24 mouse cellular contexts compared by ENCODE assay signal in genomic region chr12:7192591-7192990, GRCm38 (mm10).
DNase-seq lines count a peak whose midpoint lies in the region; ATAC-seq and TF ChIP-seq lines count a peak whose summit lies in the region.
"Had no signal": no experiment of that assay in that cellular context is flagged by ENCODE, and none has a peak within 500 bp of the region (broad histone marks: within the 10 kb centered on the region; RNA-seq: fewer than 3 reads in every experiment).

No protein-coding gene starts in this region.

- TF ChIP-seq POLR2A in brain, embryonic 14.5 days (IDR thresholded peaks at IDR 0.05; ENCODE audit: borderline replicate concordance, extremely low read depth, insufficient read depth, insufficient read length, poor library complexity, severe bottlenecking) = no peak

- H3K4me2 ChIP-seq in forebrain, embryonic 13.5 days = no peak overlapping the region
- no peak overlapping the region for H3K4me2 ChIP-seq in forebrain, embryonic 11.5 days (ENCODE audit: low read depth, low read length, severe bottlenecking)
- H3K4me2 ChIP-seq in forebrain, embryonic 15.5 days (replicated peaks) = no peak overlapping the region
- no peak overlapping the region for H3K4me2 ChIP-seq in forebrain, postnatal 0 days (ENCODE audit: low read depth)
- H3K4me2 ChIP-seq: embryonic facial prominence, embryonic 13.5 days; embryonic facial prominence, embryonic 15.5 days had no signal

- H3K9ac ChIP-seq in forebrain, embryonic 13.5 days = no peak overlapping the region
- H3K9ac ChIP-seq in forebrain, embryonic 11.5 days (ENCODE audit: low read length) = no peak overlapping the region
- H3K9ac ChIP-seq in forebrain, embryonic 15.5 days (replicated peaks) = no peak overlapping the region
- H3K9ac ChIP-seq in forebrain, postnatal 0 days = no peak overlapping the region
- H3K9ac ChIP-seq: embryonic facial prominence, embryonic 13.5 days; embryonic facial prominence, embryonic 15.5 days had no signal

- no peaks in the 10 kb centered on the region for H3K9me3 ChIP-seq in forebrain, embryonic 13.5 days (replicated peaks)
- no peaks in the 10 kb centered on the region for H3K9me3 ChIP-seq in forebrain, embryonic 11.5 days (ENCODE audit: control insufficient read depth, low read length)
- H3K9me3 ChIP-seq in forebrain, embryonic 15.5 days = no peaks in the 10 kb centered on the region
- H3K9me3 ChIP-seq in forebrain, postnatal 0 days (ENCODE audit: low read length) = no peaks in the 10 kb centered on the region
- H3K9me3 ChIP-seq: embryonic facial prominence, embryonic 13.5 days; embryonic facial prominence, embryonic 15.5 days had no signal

- peak; percentile 59; the same call in 1 of the 2 replicates for ATAC-seq in forebrain, embryonic 13.5 days
- no peak for ATAC-seq in forebrain, embryonic 11.5 days (replicated peaks; ENCODE audit: low FRiP score)
- ATAC-seq in forebrain, embryonic 15.5 days (replicated peaks) = peak; percentile 61
- ATAC-seq in forebrain, postnatal 0 days = no peak
- ATAC-seq: activated CD4-positive, CD25-positive, alpha-beta regulatory T cell, adult 4 months; CD4-positive, CD25-positive, alpha-beta regulatory T cell, adult 4 months; Patski had no signal

- no peak overlapping the region for H3K4me3 ChIP-seq in forebrain, embryonic 13.5 days
- no peak overlapping the region for H3K4me3 ChIP-seq in forebrain, embryonic 11.5 days (ENCODE audit: low read depth, low read length)
- H3K4me3 ChIP-seq in forebrain, embryonic 15.5 days = no peak overlapping the region
- no peak overlapping the region for H3K4me3 ChIP-seq in forebrain, postnatal 0 days (ENCODE audit: low read depth, low read length)
- H3K4me3 ChIP-seq: embryonic facial prominence, embryonic 13.5 days; embryonic facial prominence, embryonic 15.5 days; erythroblast, embryonic 14.5 days had no signal

- no peaks in the 10 kb centered on the region for H3K27me3 ChIP-seq in forebrain, embryonic 13.5 days
- no peaks in the 10 kb centered on the region for H3K27me3 ChIP-seq in forebrain, embryonic 11.5 days (ENCODE audit: control insufficient read depth, insufficient read depth, low read length)
- no peaks in the 10 kb centered on the region for H3K27me3 ChIP-seq in forebrain, embryonic 15.5 days
- no peaks in the 10 kb centered on the region for H3K27me3 ChIP-seq in forebrain, postnatal 0 days (ENCODE audit: insufficient read depth, low read length)
- H3K27me3 ChIP-seq: CH12.LX; embryonic facial prominence, embryonic 13.5 days; embryonic facial prominence, embryonic 15.5 days; Patski had no signal

- no peak for TF ChIP-seq CTCF in forebrain, postnatal 0 days (IDR thresholded peaks at IDR 0.05; ENCODE audit: low read depth)
- no peak for TF ChIP-seq CTCF in brain, embryonic 14.5 days (IDR thresholded peaks at IDR 0.05; ENCODE audit: borderline replicate concordance, extremely low read depth, insufficient read depth, insufficient read length)

- no peak for DNase-seq in forebrain, embryonic 11.5 days (ENCODE audit: low spot score)
- DNase-seq in forebrain, postnatal 0 days = no peak
- peak; percentile 42 for DNase-seq in brain, embryonic 14.5 days (ENCODE audit: low read depth)
- DNase-seq: adrenal gland, adult 8-10 months; adrenal gland, postnatal 14 days; adrenal gland, postnatal 36 days; B cell, adult 2 months; cerebellum, adult 11 months; cerebellum, adult 18-20 months; cerebellum, adult 8-10 months; cerebellum, adult 9-11 months; cerebellum, postnatal 14 days; cerebellum, postnatal 36 days; embryo, embryonic 11 days had no signal

- no peaks in the 10 kb centered on the region for H3K4me1 ChIP-seq in forebrain, embryonic 13.5 days
- no peaks in the 10 kb centered on the region for H3K4me1 ChIP-seq in forebrain, embryonic 11.5 days (replicated peaks; ENCODE audit: control insufficient read depth, insufficient read depth, low read length)
- 0 out of 2 replicates have a peak, but pooled peaks cover 6% of the 10 kb centered on the region for H3K4me1 ChIP-seq in forebrain, embryonic 15.5 days
- no peaks in the 10 kb centered on the region for H3K4me1 ChIP-seq in forebrain, postnatal 0 days (ENCODE audit: insufficient read depth)
- H3K4me1 ChIP-seq: embryonic facial prominence, embryonic 13.5 days; embryonic facial prominence, embryonic 15.5 days had no signal

- H3K27ac ChIP-seq in forebrain, embryonic 13.5 days = no peak overlapping the region
- no peak overlapping the region for H3K27ac ChIP-seq in forebrain, embryonic 11.5 days (ENCODE audit: low read depth, low read length)
- H3K27ac ChIP-seq in forebrain, embryonic 15.5 days (replicated peaks) = no peak overlapping the region
- no peak overlapping the region for H3K27ac ChIP-seq in forebrain, postnatal 0 days (ENCODE audit: low read depth, low read length)
- H3K27ac ChIP-seq: embryonic facial prominence, embryonic 13.5 days; embryonic facial prominence, embryonic 15.5 days had no signal

- WGBS in forebrain, embryonic 13.5 days = 50% methylated on average over 3 of the region's 3 CpGs
- WGBS in forebrain, embryonic 11.5 days = 69% methylated on average over 3 of the region's 3 CpGs
- 31% methylated on average over 3 of the region's 3 CpGs for WGBS in forebrain, embryonic 15.5 days
- WGBS in forebrain, postnatal 0 days = 29% methylated on average over 3 of the region's 3 CpGs

- H3K36me3 ChIP-seq in forebrain, embryonic 13.5 days (ENCODE audit: poor library complexity, severe bottlenecking) = no peaks in the 10 kb centered on the region
- no peaks in the 10 kb centered on the region for H3K36me3 ChIP-seq in forebrain, embryonic 11.5 days (ENCODE audit: control insufficient read depth, insufficient read depth, low read length)
- H3K36me3 ChIP-seq in forebrain, embryonic 15.5 days = no peaks in the 10 kb centered on the region
- no peaks in the 10 kb centered on the region for H3K36me3 ChIP-seq in forebrain, postnatal 0 days (ENCODE audit: insufficient read depth)
- H3K36me3 ChIP-seq: embryonic facial prominence, embryonic 13.5 days; embryonic facial prominence, embryonic 15.5 days; G1E had no signal

Comparison
In these comparisons a context has a peak if more than half of its experiments do, and no peak if none do; other contexts are left out.
1. ATAC-seq: peak in forebrain, embryonic 13.5 days (single experiment) and forebrain, embryonic 15.5 days (single experiment); none in forebrain, embryonic 11.5 days (single experiment) and forebrain, postnatal 0 days (single experiment).